Comparison of ENCODE assay signal across 8 mouse cellular contexts in the genomic region with DNA sequence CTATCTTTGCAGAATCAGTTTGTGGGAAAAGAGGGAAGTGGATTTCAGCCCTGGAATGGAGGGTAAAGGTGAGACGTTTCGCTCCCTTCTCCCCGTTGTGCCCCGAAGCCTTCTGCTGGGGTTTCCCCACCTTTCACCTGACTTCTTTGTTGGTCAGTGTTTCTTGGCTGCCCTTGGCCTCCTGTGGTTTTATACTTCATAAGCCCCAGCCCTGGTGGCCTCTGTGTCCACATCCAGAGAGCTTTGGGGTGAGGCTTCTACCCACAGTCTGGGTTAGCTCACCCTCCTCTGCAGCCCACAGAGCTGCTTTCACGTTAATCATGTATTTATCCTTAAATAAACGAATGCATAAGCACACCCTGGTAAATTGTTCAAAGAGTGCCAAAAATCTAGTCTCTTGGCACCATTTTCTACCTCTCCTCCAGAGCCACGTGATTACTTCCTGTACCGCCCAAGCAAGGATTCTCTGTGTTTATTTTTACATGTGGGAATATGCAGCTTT.
A peak's percentile ranks its signal among the peaks of the same experiment; 100 is the strongest.
DNase-seq lines count a peak whose midpoint lies in the region; TF ChIP-seq lines count a peak whose summit lies in the region.

No protein-coding gene starts in this region.

- H3K27ac ChIP-seq in heart, embryonic 10.5 days, result no peak overlapping the region

- peaks cover 51% of the 10 kb centered on the region for H3K4me1 ChIP-seq in heart, embryonic 10.5 days

- H3ac ChIP-seq in C2C12 (ENCODE audit: control insufficient read depth, insufficient read length, low read depth), result no peak overlapping the region

- peaks cover 4% of the 10 kb centered on the region; the same call in 1 of the 2 replicates for H3K36me3 ChIP-seq in heart, embryonic 10.5 days
- no peaks in the 10 kb centered on the region for H3K36me3 ChIP-seq in C2C12 (ENCODE audit: control insufficient read depth, insufficient read depth)

- DNase-seq in heart, adult 8-10 months (ENCODE audit: low spot score), result peak; percentile 60
- no peak for DNase-seq in heart, embryonic 10.5 days (ENCODE audit: low spot score)
- peak; percentile 63 for DNase-seq in cerebellum, adult 8-10 months
- DNase-seq in kidney, postnatal 14 days, result peak; percentile 39
- no peak for DNase-seq in thymus, postnatal 4 days
- DNase-seq in MN1 (ENCODE audit: low spot score), result no peak
- no peak for DNase-seq in left cerebral cortex, postnatal 4 days

- no peak overlapping the region for H3K4me3 ChIP-seq in heart, embryonic 10.5 days
- no peak overlapping the region for H3K4me3 ChIP-seq in C2C12 (ENCODE audit: insufficient read depth, poor library complexity, severe bottlenecking)

- TF ChIP-seq CTCF in C2C12 (IDR thresholded peaks at IDR 0.05; ENCODE audit: control insufficient read depth, insufficient read depth, insufficient read length), result no peak

- no peaks in the 10 kb centered on the region for H3K27me3 ChIP-seq in heart, embryonic 10.5 days (ENCODE audit: insufficient read depth, poor library complexity, severe bottlenecking)
- H3K27me3 ChIP-seq in C2C12 (ENCODE audit: control insufficient read depth, insufficient read depth, insufficient read length), result no peaks in the 10 kb centered on the region

- H3K79me2 ChIP-seq in C2C12 (ENCODE audit: control insufficient read depth, insufficient read depth), result peaks cover 23% of the 10 kb centered on the region

- intact Hi-C loops in left cerebral cortex, postnatal 4 days (cut with DNase I), result no loop called here

- 76% methylated on average over 8 of the region's 8 CpGs for WGBS in heart, embryonic 10.5 days

- peaks cover 14% of the 10 kb centered on the region for H3K79me3 ChIP-seq in C2C12 (ENCODE audit: low read depth)

- no peaks in the 10 kb centered on the region for H3K9me3 ChIP-seq in heart, embryonic 10.5 days

TF ChIP-seq in C2C12, 6 proteins besides CTCF, POLR2A, EP300 and RAD21:
- TF ChIP-seq MAX (IDR thresholded peaks at IDR 0.05) (no peak), CEBPB (IDR thresholded peaks at IDR 0.05; ENCODE audit: low read depth) (no peak), MYOD1 (IDR thresholded peaks at IDR 0.05; ENCODE audit: control insufficient read depth, insufficient read length, low read depth) (no peak), MYOG (IDR thresholded peaks at IDR 0.05; ENCODE audit: control insufficient read depth, extremely low read depth, insufficient read length) (no peak), USF1 (IDR thresholded peaks at IDR 0.05; ENCODE audit: low read depth) (peak; percentile 77), FOSL1 (IDR thresholded peaks at IDR 0.05; ENCODE audit: insufficient read depth, low read length, poor library complexity, severe bottlenecking) (no peak)

Comparison
In these comparisons a context has a peak if more than half of its experiments do, and no peak if none do; other contexts are left out.
1. DNase-seq: peak in heart, adult 8-10 months (single experiment), cerebellum, adult 8-10 months (single experiment) and kidney, postnatal 14 days (single experiment); none in heart, embryonic 10.5 days (single experiment), thymus, postnatal 4 days (single experiment), MN1 (single experiment) and left cerebral cortex, postnatal 4 days (single experiment).